Mouse (Mus musculus) spleen, adult 18-20 months (tissue): Measurements from ENCODE around the gene Myb.

Experiments used
- DNase-seq, 2 experiments: peaks; one replicate each; pipeline ENCODE4 v3.0.0; 2022; ENCODE audit warnings: mixed read lengths in 2 of 2

The Myb gene

GRCm38 (mm10) chr10:21076137-21076536, 84.6 kb downstream of the Myb start:
- no peak for DNase-seq
